Mouse (Mus musculus) liver, embryonic 16.5 days (tissue): Measurements from ENCODE around the gene Cacna2d1. TPM values are rescaled to one million over a fixed set of nuclear protein-coding genes. Genes with fewer than 3 reads are reported as not detected.

Experiments
- ATAC-seq: fragments of 200-750 bp; cut with Nextera tagmentation; 2 replicates; pipeline ENCODE4 v1.8.0; 2017; ENCODE audit warnings: low read depth, mild to moderate bottlenecking, moderate number of reproducible peaks, moderate library complexity
- H3K27ac ChIP-seq: fragments of 300-500 bp; sonication (generic); 2 replicates; pipeline ENCODE4 v1.5.1; 2014; ENCODE audit warnings: mild to moderate bottlenecking, low read length
- H3K27me3 ChIP-seq: fragments of 300-500 bp; sonication (generic); 2 replicates; pipeline ENCODE4 v1.6.1; 2014; ENCODE audit warnings: low read depth, low read length, mixed read lengths; ENCODE audit not compliant: control insufficient read depth, insufficient read depth
- H3K36me3 ChIP-seq: fragments of 300-500 bp; sonication (generic); 2 replicates; pipeline ENCODE4 v1.6.1; 2014; ENCODE audit warnings: mild to moderate bottlenecking; ENCODE audit not compliant: control insufficient read depth, insufficient read depth
- H3K4me1 ChIP-seq: fragments of 300-500 bp; sonication (generic); 2 replicates; pipeline ENCODE4 v1.6.1; 2014; ENCODE audit warnings: low read depth, low read length, mixed read lengths; ENCODE audit not compliant: control insufficient read depth
- H3K4me2 ChIP-seq: fragments of 300-500 bp; sonication (generic); 2 replicates; pipeline ENCODE4 v1.6.1; 2014; ENCODE audit warnings: low read depth, low read length, mixed read lengths
- H3K4me3 ChIP-seq: fragments of 300-500 bp; sonication (generic); 2 replicates; pipeline ENCODE4 v1.5.1; 2014; ENCODE audit warnings: low read depth, mild to moderate bottlenecking, low read length
- H3K9ac ChIP-seq: fragments of 300-500 bp; sonication (generic); 2 replicates; pipeline ENCODE4 v1.6.1; 2014; ENCODE audit warnings: low read depth, low read length
- H3K9me3 ChIP-seq: fragments of 300-500 bp; sonication (generic); replicated peaks from 2 replicates; pipeline ENCODE4 v1.6.1; 2016; ENCODE audit warnings: low read length; ENCODE audit not compliant: control insufficient read depth
- WGBS: fragments of 180-500 bp; shearing (Covaris S2); extraction: QIAGEN DNeasy Blood & Tissue Kit; methylation state at CpG from one replicate; pipeline ENCODE4 v1.1.7; 2014; ENCODE audit not compliant: insufficient replicate concordance; 5-methylcytosine and 5-hydroxymethylcytosine counted together
- polyA plus RNA-seq: library from polyadenylated mRNA; unstranded; fragments of >200 nt; fragmentation: Nextera tagmentation; extraction: Ambion mirVana; gene quantifications from 2 replicates; pipeline ENCODE4 v1.2.1, GENCODE M21; 2015

Gene Cacna2d1
- polyA plus RNA-seq, 1 experiment from 2014 or later, result 0.53 TPM

GRCm38 (mm10) chr5:16063949-16064348 lies 129.5 kb downstream of the Cacna2d1 start:
- H3K9ac ChIP-seq, result no peak overlapping the region
- H3K27ac ChIP-seq, result no peak overlapping the region
- no peaks in the 10 kb centered on the region for H3K36me3 ChIP-seq
- no peak overlapping the region for H3K4me2 ChIP-seq
- H3K4me3 ChIP-seq, result no peak overlapping the region
- ATAC-seq, result no peak
- H3K27me3 ChIP-seq, result no peaks in the 10 kb centered on the region
- WGBS, result 49% methylated on average over 3 of the region's 3 CpGs
- H3K9me3 ChIP-seq, result no peaks in the 10 kb centered on the region
- H3K4me1 ChIP-seq, result no peaks in the 10 kb centered on the region

- no peak overlapping the region for H3K4me3 ChIP-seq
- no peak for ATAC-seq
- H3K9me3 ChIP-seq, result no peaks in the 10 kb centered on the region
- no peak overlapping the region for H3K4me2 ChIP-seq
- 56% methylated on average over 4 of the region's 4 CpGs for WGBS
- no peaks in the 10 kb centered on the region for H3K27me3 ChIP-seq
- H3K9ac ChIP-seq, result no peak overlapping the region
- H3K4me1 ChIP-seq, result no peaks in the 10 kb centered on the region
- H3K36me3 ChIP-seq, result no peaks in the 10 kb centered on the region
- no peak overlapping the region for H3K27ac ChIP-seq
Measured at GRCm38 (mm10) chr5:16065816-16066215, 131.3 kb downstream of the Cacna2d1 start.

GRCm38 (mm10) chr5:16082253-16082652 lies 147.8 kb downstream of the Cacna2d1 start:
- Histone ChIP-seq H3K4me1 (no peaks in the 10 kb centered on the region), H3K36me3 (no peaks in the 10 kb centered on the region), H3K4me2 (no peak overlapping the region), H3K4me3 (no peak overlapping the region), H3K9me3 (no peaks in the 10 kb centered on the region), H3K27me3 (no peaks in the 10 kb centered on the region), H3K27ac (no peak overlapping the region), H3K9ac (no peak overlapping the region)
- ATAC-seq, result no peak
- WGBS, result 60% methylated on average over 2 of the region's 2 CpGs

- no peaks in the 10 kb centered on the region for H3K4me1 ChIP-seq
- no peak overlapping the region for H3K4me3 ChIP-seq
- no peak for ATAC-seq
- H3K9me3 ChIP-seq, result no peaks in the 10 kb centered on the region
- H3K27ac ChIP-seq, result no peak overlapping the region
- no peak overlapping the region for H3K4me2 ChIP-seq
- no peak overlapping the region for H3K9ac ChIP-seq
- 59% methylated on average over 10 of the region's 10 CpGs for WGBS
- H3K27me3 ChIP-seq, result no peaks in the 10 kb centered on the region
- no peaks in the 10 kb centered on the region for H3K36me3 ChIP-seq
Measured at GRCm38 (mm10) chr5:16086979-16087902, 152.8 kb downstream of the Cacna2d1 start.

- H3K4me1 ChIP-seq, result no peaks in the 10 kb centered on the region
- 70% methylated on average over 2 of the region's 2 CpGs for WGBS
Measured at GRCm38 (mm10) chr5:16087995-16088394, 153.5 kb downstream of the Cacna2d1 start.

GRCm38 (mm10) chr5:16092540-16092939 lies 158.0 kb downstream of the Cacna2d1 start:
- no peaks in the 10 kb centered on the region for H3K4me1 ChIP-seq
- H3K9me3 ChIP-seq, result no peaks in the 10 kb centered on the region
- no peaks in the 10 kb centered on the region for H3K36me3 ChIP-seq
- no peak overlapping the region for H3K4me2 ChIP-seq
- no peak overlapping the region for H3K27ac ChIP-seq
- H3K4me3 ChIP-seq, result no peak overlapping the region
- no peaks in the 10 kb centered on the region for H3K27me3 ChIP-seq
- H3K9ac ChIP-seq, result no peak overlapping the region
- WGBS, result 37% methylated on average over 7 of the region's 7 CpGs
- no peak for ATAC-seq

More at GRCm38 (mm10) chr5:16087995-16088394, 153.5 kb downstream of the Cacna2d1 start:
- Histone ChIP-seq H3K27ac (no peak overlapping the region), H3K36me3 (no peaks in the 10 kb centered on the region), H3K4me3 (no peak overlapping the region), H3K4me2 (no peak overlapping the region), H3K9me3 (no peaks in the 10 kb centered on the region), H3K9ac (no peak overlapping the region), H3K27me3 (no peaks in the 10 kb centered on the region)
- ATAC-seq, result no peak

- WGBS, result 65% methylated on average over 11 of the region's 11 CpGs
- no peaks in the 10 kb centered on the region for H3K9me3 ChIP-seq
- ATAC-seq, result no peak
- H3K27me3 ChIP-seq, result no peaks in the 10 kb centered on the region
- no peak overlapping the region for H3K9ac ChIP-seq
- H3K4me3 ChIP-seq, result no peak overlapping the region
- H3K4me2 ChIP-seq, result no peak overlapping the region
- H3K4me1 ChIP-seq, result no peaks in the 10 kb centered on the region
- H3K27ac ChIP-seq, result no peak overlapping the region
- no peaks in the 10 kb centered on the region for H3K36me3 ChIP-seq
Measured at GRCm38 (mm10) chr5:16093071-16093693, 158.7 kb downstream of the Cacna2d1 start.

- no peak overlapping the region for H3K4me3 ChIP-seq
- no peaks in the 10 kb centered on the region for H3K9me3 ChIP-seq
- H3K4me2 ChIP-seq, result no peak overlapping the region
- 65% methylated on average over 4 of the region's 4 CpGs for WGBS
- no peaks in the 10 kb centered on the region for H3K4me1 ChIP-seq
- H3K27me3 ChIP-seq, result no peaks in the 10 kb centered on the region
- no peak for ATAC-seq
- no peaks in the 10 kb centered on the region for H3K36me3 ChIP-seq
- no peak overlapping the region for H3K9ac ChIP-seq
- H3K27ac ChIP-seq, result no peak overlapping the region
Measured at GRCm38 (mm10) chr5:16095345-16095744, 160.9 kb downstream of the Cacna2d1 start.

GRCm38 (mm10) chr5:16098766-16099165 lies 164.3 kb downstream of the Cacna2d1 start:
- no peaks in the 10 kb centered on the region for H3K4me1 ChIP-seq
- WGBS, result 47% methylated on average over 2 of the region's 2 CpGs
- no peak for ATAC-seq

More at GRCm38 (mm10) chr5:16098766-16099165, 164.3 kb downstream of the Cacna2d1 start:
- H3K27me3 ChIP-seq, result no peaks in the 10 kb centered on the region
- H3K27ac ChIP-seq, result no peak overlapping the region
- H3K4me3 ChIP-seq, result no peak overlapping the region
- no peaks in the 10 kb centered on the region for H3K36me3 ChIP-seq
- no peaks in the 10 kb centered on the region for H3K9me3 ChIP-seq
- no peak overlapping the region for H3K4me2 ChIP-seq
- no peak overlapping the region for H3K9ac ChIP-seq
